Mouse (Mus musculus) forebrain, embryonic 10.5 days (tissue): Measurements from ENCODE around the gene Pak4. TPM values are rescaled to one million over a fixed set of nuclear protein-coding genes. Genes with fewer than 3 reads are reported as not detected.
"Not testable (repeated sequence)": the region's sequence is repeated elsewhere in the genome, so short reads cannot be mapped to it uniquely, and the experiment has no call there.

Experiments
- DNase-seq: peaks from one replicate; pipeline ENCODE4 v3.0.0-alpha.2; 2017; ENCODE audit warnings: low spot score; ENCODE audit errors: extremely low spot score
- H3K27ac ChIP-seq: fragments of 300-500 bp; sonication (generic); 2 replicates; pipeline ENCODE4 v1.5.1; 2016; ENCODE audit warnings: mild to moderate bottlenecking
- H3K27me3 ChIP-seq: fragments of 300-500 bp; sonication (generic); 2 replicates; pipeline ENCODE4 v1.6.1; 2016; ENCODE audit warnings: mild to moderate bottlenecking; ENCODE audit not compliant: poor library complexity, severe bottlenecking
- H3K36me3 ChIP-seq: fragments of 300-500 bp; sonication (generic); replicated peaks from 2 replicates; pipeline ENCODE4 v1.6.1; 2016; ENCODE audit warnings: mild to moderate bottlenecking, moderate library complexity
- H3K4me1 ChIP-seq: fragments of 300-500 bp; sonication (generic); 2 replicates; pipeline ENCODE4 v1.6.1; 2016
- H3K4me3 ChIP-seq: fragments of 300-500 bp; sonication (generic); 2 replicates; pipeline ENCODE4 v1.5.1; 2016; ENCODE audit warnings: mild to moderate bottlenecking, moderate library complexity
- H3K9me3 ChIP-seq: fragments of 300-500 bp; sonication (generic); 2 replicates; pipeline ENCODE4 v1.6.1; 2016; ENCODE audit warnings: mild to moderate bottlenecking, moderate library complexity
- WGBS: fragments of 180-500 bp; shearing (Covaris S2); methylation state at CpG from one replicate; pipeline ENCODE4 v1.1.7; 2016; 5-methylcytosine and 5-hydroxymethylcytosine counted together
- polyA plus RNA-seq: library from polyadenylated mRNA; unstranded; fragments of >200 nt; fragmentation: Nextera tagmentation; extraction: Ambion mirVana; gene quantifications from 2 replicates; pipeline ENCODE4 v1.2.1, GENCODE M21; 2016

Gene Pak4
- polyA plus RNA-seq = 66.0 and 69.9 TPM in 2 replicates

DNA sequence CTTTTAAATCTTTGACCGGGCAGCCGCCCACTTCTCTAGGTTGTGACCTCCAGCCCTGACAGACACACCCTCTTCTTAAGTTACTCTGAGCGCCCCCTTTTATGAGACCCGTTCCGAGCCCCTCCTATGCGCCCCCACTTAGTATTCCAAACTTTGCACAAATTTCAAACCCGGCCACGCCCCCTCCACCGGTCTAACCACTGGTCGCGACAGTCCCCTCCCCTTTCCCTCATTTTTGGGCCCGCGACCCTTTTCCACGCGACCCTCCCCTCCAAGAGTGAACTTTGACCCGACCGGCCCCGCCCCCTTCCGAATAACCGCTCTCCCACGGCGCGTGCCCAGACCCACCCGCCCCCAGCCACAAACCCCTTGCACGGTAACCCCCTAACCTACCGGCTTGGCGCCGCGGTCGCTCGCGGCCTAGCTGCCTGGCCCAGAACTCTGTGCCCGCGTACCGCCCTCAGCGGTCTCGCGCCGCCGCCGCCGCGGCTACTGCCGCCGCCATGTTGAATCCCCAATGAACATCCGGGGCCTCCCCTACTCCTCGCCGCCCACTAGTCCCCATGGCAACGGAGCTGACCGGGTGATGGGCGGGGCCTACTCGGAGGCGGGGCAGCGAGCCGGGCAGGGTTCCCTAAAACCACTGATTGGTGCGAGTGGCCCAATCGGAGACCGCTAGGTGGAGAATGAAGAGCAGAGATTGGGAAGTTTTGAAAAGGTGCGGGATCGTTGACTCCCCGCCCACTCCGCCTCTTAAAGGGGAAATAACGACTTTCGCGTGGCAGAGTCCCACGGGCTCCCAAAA is at the start of gene Pak4, which contains the start of gene Samd4b:
Pak4 (minus strand) TSS at position 544 of the 805 bp plus-strand sequence.
Samd4b (minus strand) TSS at position 503 of the 805 bp plus-strand sequence.
- under 1% methylated on average over 66 of the region's 66 CpGs for WGBS
- Histone ChIP-seq H3K4me1 (peaks cover 66% of the 10 kb centered on the region), H3K27me3 (no peaks in the 10 kb centered on the region), H3K36me3 (peaks cover 9% of the 10 kb centered on the region), H3K27ac (peak within 1 kb of the TSS; percentile 96), H3K9me3 (no peaks in the 10 kb centered on the region), H3K4me3 (peak within 1 kb of the TSS; percentile 83)
- DNase-seq = peak; percentile 99

DNA sequence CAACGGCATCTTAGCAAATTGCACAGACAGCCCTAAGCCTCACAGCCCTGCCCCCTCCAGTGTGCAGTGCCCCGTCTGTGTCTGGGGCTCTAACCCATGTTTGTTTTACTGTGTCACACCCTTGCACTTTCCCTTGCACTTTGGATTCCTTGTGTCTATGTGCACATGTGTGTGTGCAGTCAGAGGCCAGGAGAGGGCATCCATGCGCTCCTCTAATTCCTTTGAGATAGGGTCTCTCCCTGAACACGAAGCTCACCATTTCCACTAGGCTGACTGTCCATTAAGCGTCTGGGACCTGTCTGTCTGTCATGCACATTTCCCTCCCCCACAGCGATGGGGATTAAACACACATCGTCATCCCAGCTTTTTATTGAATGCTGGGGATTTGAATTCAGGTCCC is 49.0 kb upstream of the Pak4 start:
- DNase-seq = no peak
- no peak overlapping the region for H3K27ac ChIP-seq
- H3K4me3 ChIP-seq = no peak overlapping the region
- 62% methylated on average over 7 of the region's 7 CpGs for WGBS
- no peaks in the 10 kb centered on the region for H3K36me3 ChIP-seq
- H3K4me1 ChIP-seq = peaks cover 11% of the 10 kb centered on the region
- H3K27me3 ChIP-seq = no peaks in the 10 kb centered on the region
- no peaks in the 10 kb centered on the region for H3K9me3 ChIP-seq

DNA sequence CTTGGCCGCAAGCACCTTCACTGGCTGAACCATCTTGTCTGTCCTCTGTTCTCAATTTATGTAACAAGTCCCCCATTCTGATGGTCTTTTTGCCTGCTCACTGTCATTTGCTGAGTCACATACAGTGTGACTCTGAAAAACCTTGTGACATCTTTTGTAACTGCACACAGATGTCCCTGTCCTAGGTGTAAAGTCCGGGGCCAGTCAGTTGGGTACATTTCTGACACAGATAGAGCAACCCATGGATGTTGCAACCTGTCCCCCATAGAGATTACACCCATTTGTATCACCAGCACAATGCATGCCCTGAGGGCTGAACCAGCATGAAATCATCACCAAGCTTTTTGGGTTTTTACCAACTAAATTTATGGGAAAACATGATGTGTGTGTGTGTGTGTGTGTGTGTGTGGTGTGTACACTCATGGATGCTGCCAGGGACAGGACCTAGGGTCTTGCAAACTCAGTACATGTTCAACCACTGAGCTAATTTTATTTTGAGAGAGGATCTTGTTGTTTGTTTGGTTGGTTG is 48.0 kb upstream of the Pak4 start:
- Histone ChIP-seq H3K27ac (no peak overlapping the region), H3K36me3 (no peaks in the 10 kb centered on the region), H3K4me3 (no peak overlapping the region), H3K9me3 (no peaks in the 10 kb centered on the region), H3K27me3 (no peaks in the 10 kb centered on the region), H3K4me1 (peaks cover 11% of the 10 kb centered on the region)
- no peak for DNase-seq
- 94% methylated on average over 2 of the region's 2 CpGs for WGBS

DNA sequence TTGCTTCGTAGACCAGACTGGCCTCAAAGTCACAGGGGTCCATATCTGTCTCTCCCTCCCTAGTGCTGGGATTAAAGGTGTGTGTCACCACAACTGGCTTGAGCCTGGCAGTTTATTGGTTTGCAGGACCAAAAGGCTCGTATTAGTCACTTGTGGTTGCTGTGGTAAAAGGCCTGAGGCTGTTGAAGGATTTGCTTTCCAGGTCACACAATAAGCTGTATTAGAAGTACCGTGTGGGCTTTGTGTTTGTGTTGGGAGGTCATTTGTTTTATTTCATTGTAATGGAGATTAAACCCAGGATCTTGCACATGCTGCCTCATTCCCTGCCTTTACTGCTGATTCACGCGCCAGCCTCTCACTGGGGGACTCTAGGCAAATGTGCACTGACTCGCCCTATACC is 47.4 kb upstream of the Pak4 start:
- Histone ChIP-seq H3K27me3 (no peaks in the 10 kb centered on the region), H3K4me3 (no peak overlapping the region), H3K9me3 (no peaks in the 10 kb centered on the region), H3K36me3 (no peaks in the 10 kb centered on the region), H3K27ac (no peak overlapping the region), H3K4me1 (peaks cover 11% of the 10 kb centered on the region)
- WGBS = 51% methylated on average over 6 of the region's 6 CpGs
- no peak for DNase-seq

DNA sequence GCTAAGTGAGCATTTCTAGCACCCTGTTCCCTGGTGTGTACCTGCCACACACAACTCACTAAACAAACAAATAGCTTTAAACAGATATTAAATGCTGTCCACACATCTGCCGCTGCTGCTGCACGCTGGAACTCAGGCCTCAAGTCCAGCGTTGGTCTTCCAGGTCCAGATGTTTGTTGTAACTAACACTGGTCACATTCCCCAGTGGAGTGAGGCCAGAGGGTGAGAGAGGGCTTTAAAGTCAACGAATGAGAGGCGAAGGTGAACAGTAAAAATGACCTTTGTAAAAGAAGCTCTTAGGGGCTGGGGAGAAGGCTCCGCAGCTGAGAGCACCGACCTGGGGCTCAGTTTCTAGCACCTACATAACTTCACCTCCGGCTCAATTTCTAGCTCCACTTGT is 43.6 kb upstream of the Pak4 start:
- no peaks in the 10 kb centered on the region; the same call in 1 of the 2 replicates for H3K9me3 ChIP-seq
- DNase-seq = no peak
- peaks cover 17% of the 10 kb centered on the region for H3K4me1 ChIP-seq
- H3K27me3 ChIP-seq = no peaks in the 10 kb centered on the region
- H3K36me3 ChIP-seq = no peaks in the 10 kb centered on the region
- H3K27ac ChIP-seq = no peak overlapping the region
- 79% methylated on average over 8 of the region's 8 CpGs for WGBS
- no peak overlapping the region for H3K4me3 ChIP-seq

DNA sequence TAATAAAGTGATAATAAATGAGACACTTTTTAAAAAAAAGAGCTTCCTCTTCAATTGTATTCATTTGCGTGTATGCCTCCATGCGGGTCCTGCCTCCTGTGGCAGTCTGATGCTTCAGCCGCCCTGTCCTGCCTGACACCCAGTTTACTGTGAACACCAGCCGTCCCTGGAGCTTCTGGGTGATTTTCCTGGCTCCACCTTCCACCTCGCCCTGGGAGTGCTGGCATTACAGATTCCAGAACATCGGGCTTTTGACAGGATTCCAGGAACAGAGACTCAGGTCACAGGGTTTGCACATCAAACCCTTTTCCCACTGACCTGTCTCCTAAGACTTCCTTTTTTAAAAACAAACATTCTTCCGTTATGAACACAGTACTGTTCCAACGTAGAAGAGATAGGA is 39.5 kb upstream of the Pak4 start:
- Histone ChIP-seq H3K27ac (no peak overlapping the region), H3K4me3 (no peak overlapping the region), H3K9me3 (no peaks in the 10 kb centered on the region; the same call in 1 of the 2 replicates), H3K27me3 (peaks cover 5% of the 10 kb centered on the region; the same call in 1 of the 2 replicates), H3K36me3 (no peaks in the 10 kb centered on the region), H3K4me1 (0 out of 2 replicates have a peak, but pooled peaks cover 5% of the 10 kb centered on the region)
- no peak for DNase-seq
- 33% methylated on average over 8 of the region's 8 CpGs for WGBS

DNA sequence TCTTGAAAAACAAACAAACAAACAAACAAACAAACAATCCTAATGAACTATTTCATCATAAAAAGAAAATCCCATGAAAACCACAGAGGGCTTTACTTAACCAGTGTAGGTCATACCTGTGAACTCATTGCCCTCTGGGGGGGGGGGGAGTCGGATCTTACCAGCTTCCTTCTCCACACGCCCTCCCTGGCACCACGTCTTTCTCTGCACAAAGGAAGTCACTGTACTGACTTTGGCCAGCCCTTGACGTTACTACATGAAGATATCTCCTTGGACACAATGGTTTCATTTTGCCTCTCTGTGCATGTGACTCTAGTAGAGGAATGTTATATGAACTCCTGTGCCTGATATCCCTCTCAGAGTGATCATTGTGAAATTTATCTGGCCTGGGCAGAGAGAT is 36.1 kb upstream of the Pak4 start:
- Histone ChIP-seq H3K9me3 (no peaks in the 10 kb centered on the region; the same call in 1 of the 2 replicates), H3K4me1 (peaks cover 19% of the 10 kb centered on the region), H3K4me3 (no peak overlapping the region), H3K36me3 (no peaks in the 10 kb centered on the region), H3K27me3 (peaks cover 37% of the 10 kb centered on the region), H3K27ac (no peak overlapping the region)
- DNase-seq = no peak
- 75% methylated on average over 4 of the region's 4 CpGs for WGBS

DNA sequence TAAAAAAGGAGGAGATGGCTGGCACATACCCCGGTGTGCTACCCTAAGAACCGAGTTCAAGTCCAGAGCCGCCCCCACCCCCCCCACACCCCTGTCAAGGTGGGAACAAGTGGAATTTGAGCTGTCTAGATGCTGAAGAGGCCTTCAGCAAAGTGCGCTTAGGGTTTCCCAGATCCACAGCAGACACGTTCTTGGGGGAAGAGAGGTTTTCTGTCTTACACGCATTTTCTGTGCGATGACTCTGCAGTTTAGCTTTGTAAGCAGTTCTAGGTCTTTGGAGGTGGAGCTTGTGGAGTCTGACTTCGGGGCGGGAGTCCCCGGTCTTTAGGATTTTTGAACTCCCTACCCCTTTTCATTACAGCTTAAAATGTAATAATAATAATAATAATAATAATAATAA is 33.1 kb upstream of the Pak4 start, which contains the start of gene Acp7:
Acp7 (minus strand) TSS at position 260 of the 400 bp plus-strand sequence.
- Histone ChIP-seq H3K36me3 (no peaks in the 10 kb centered on the region), H3K27me3 (peaks cover 50% of the 10 kb centered on the region), H3K9me3 (no peaks in the 10 kb centered on the region), H3K4me3 (peak within 1 kb of the TSS; percentile 45), H3K27ac (no peak within 1 kb of the TSS), H3K4me1 (peaks cover 14% of the 10 kb centered on the region)
- WGBS = 31% methylated on average over 10 of the region's 10 CpGs
- DNase-seq = no peak

DNA sequence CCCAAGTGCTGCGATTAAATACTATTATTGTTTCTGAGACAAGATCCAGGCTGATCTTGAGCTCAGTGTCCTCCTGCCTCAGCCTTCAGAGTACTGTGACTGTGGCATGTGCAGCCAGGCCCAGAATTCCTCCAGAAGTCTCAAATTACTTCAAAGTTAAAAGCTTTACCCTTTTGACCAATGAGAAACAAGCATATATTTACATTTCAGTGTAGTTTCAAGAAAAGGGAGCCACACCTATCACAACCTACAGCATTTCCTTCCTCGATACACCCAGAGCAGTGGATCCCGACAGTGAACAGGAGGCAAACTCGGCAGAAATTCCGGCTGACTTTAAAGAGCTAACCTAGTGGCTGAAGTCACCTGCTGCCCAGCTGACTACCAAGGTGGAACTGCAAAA is 26.8 kb upstream of the Pak4 start:
- WGBS = 89% methylated on average over 5 of the region's 5 CpGs
- Histone ChIP-seq H3K36me3 (no peaks in the 10 kb centered on the region), H3K27ac (no peak overlapping the region), H3K9me3 (no peaks in the 10 kb centered on the region), H3K4me3 (no peak overlapping the region), H3K4me1 (peaks cover 1% of the 10 kb centered on the region), H3K27me3 (peaks cover 20% of the 10 kb centered on the region)
- no peak for DNase-seq

DNA sequence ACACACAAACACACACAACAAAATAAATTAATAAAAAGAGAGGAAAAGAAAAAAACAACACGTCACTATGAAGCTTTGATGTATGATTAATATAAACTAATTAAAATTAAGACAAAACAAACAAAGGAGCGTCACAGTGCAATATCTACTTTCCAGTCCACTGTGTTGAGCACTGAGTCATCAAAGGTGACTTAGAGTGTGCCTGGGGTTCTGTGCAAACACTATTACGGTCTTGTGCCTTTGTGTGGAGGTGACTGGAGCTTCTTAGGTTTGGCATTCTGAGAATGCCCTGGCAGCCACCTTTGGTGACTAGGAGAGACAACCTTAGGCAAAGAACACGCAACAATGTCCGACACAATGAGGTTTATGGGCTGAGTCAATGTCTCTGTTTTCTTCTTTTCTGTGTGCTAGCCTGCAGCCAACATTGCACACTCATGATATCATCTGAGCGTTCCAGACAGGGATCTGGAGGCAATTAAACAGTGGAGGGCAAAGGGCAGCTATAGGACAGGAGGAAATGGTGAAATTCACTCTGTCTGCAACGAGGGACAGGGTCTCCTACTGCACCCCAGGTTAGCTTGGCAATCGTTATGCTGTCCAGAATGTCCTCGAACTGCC is 21.2 kb upstream of the Pak4 start:
- Histone ChIP-seq H3K27ac (no peak overlapping the region), H3K4me3 (no peak overlapping the region), H3K36me3 (no peaks in the 10 kb centered on the region), H3K4me1 (peaks cover 4% of the 10 kb centered on the region; the same call in 1 of the 2 replicates), H3K27me3 (no peaks in the 10 kb centered on the region), H3K9me3 (no peaks in the 10 kb centered on the region)
- DNase-seq = no peak
- WGBS = 76% methylated on average over 9 of the region's 9 CpGs

DNA sequence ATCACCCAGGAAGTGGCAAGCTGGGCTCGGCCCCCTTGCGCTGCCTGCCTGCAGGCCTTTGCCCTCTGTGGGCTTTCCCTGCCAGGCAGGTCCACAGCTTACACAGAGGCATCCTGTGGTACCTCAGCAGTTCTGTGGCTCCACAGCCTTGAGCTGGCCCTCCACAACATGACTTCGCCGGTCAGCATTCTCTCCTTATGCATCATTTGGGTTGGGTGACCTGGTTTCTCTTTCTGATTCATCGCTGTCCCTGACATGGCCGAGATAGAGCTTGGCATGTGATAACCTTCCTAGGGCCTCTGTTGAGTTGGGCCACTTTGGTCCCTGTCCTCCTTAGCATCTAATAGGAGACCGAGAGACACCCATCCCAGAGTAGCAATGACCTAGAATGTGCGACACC is 8.0 kb upstream of the Pak4 start:
- DNase-seq = no peak
- 94% methylated on average over 8 of the region's 8 CpGs for WGBS
- no peaks in the 10 kb centered on the region for H3K9me3 ChIP-seq
- no peaks in the 10 kb centered on the region for H3K27me3 ChIP-seq
- peaks cover 4% of the 10 kb centered on the region; the same call in 1 of the 2 replicates for H3K4me1 ChIP-seq
- no peak overlapping the region for H3K27ac ChIP-seq
- H3K36me3 ChIP-seq = no peaks in the 10 kb centered on the region
- H3K4me3 ChIP-seq = no peak overlapping the region

DNA sequence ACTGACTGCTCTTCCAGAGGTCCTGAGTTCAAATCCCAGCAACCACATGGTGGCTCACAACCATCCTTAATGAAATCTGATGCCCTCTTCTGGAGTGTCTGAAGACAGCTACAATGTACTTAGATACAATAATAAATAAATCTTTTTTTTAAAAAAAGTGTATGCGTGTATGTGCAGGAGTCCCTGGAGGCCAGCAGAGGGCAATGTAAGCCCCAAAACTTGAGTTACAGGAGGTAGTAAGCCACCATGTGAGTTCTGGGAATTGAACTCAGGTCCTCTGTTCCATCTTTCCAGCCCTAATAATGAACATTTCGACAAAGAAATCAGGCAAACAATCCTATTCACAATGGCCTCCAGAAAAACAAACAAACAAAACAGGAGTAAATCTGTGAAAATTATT is 5.8 kb upstream of the Pak4 start:
- H3K4me3 ChIP-seq = not testable (repeated sequence)

DNA sequence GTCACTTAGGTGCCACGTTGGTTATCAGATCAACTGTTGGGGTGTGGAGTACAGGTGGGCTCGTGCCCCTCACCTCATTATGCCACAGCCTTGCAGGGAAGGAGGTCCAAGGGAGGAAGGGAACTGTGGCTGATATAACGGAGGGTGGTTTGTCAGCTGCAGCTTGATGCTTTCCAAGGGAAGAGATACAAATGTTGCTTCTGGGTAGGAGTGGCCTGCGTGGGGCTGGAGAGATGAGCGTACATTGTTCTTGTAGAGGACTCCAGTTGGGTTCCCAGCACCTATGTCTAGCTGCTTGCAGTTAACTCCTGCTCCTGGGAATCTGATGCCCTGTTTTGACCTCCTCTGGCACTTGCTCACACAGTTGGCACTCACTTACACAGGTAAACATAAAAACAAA is 5.2 kb upstream of the Pak4 start:
- no peaks in the 10 kb centered on the region for H3K27me3 ChIP-seq
- H3K27ac ChIP-seq = no peak overlapping the region
- no peak overlapping the region for H3K4me3 ChIP-seq
- no peaks in the 10 kb centered on the region for H3K36me3 ChIP-seq
- WGBS = 77% methylated on average over 5 of the region's 5 CpGs
- no peak for DNase-seq
- no peaks in the 10 kb centered on the region for H3K9me3 ChIP-seq
- H3K4me1 ChIP-seq = peaks cover 19% of the 10 kb centered on the region

More for the DNA sequence above, 5.8 kb upstream of the Pak4 start:
- peaks cover 14% of the 10 kb centered on the region; the same call in 1 of the 2 replicates for H3K4me1 ChIP-seq
- not testable (repeated sequence) for DNase-seq, H3K9me3 ChIP-seq, H3K36me3 ChIP-seq, H3K27ac ChIP-seq, H3K27me3 ChIP-seq
- 87% methylated on average over 2 of the region's 2 CpGs for WGBS
